Mouse (Mus musculus): ENCODE measurements around the gene Hsf4. TPM values are rescaled to one million over a fixed set of nuclear protein-coding genes. Genes with fewer than 3 reads are reported as not detected.

Hsf4 gene
- polyA plus RNA-seq, 1 experiment from 2014 or later, result 0.10 TPM

- Histone ChIP-seq H3K9me3 (replicated peaks) (peaks cover 7% of the 10 kb centered on the region), H3K4me3 (peak within 1 kb of the TSS; percentile 62), H3K36me3 (no peaks in the 10 kb centered on the region), H3K27me3 (ENCODE audit: low read depth, poor library complexity, severe bottlenecking) (peaks cover 100% of the 10 kb centered on the region), H3K27ac (replicated peaks) (peak within 1 kb of the TSS; percentile 28; the same call in 1 of the 2 replicates), H3K4me1 (peaks cover 37% of the 10 kb centered on the region)
- 2% methylated on average over 54 of the region's 54 CpGs for WGBS
- DNase-seq (ENCODE audit: low spot score), result peak; percentile 72
Measured at GRCm38 (mm10) chr8:105264024-105264982, 5.3 kb upstream of the Hsf4 start, which contains the start of the genes Tradd and Fbxl8. TSS of gene Tradd (minus strand) at chr8:105264609. TSS of gene Fbxl8 (plus strand) at chr8:105264648.

GRCm38 (mm10) chr8:105265128-105265527 is 4.5 kb upstream of the Hsf4 start:
- Histone ChIP-seq H3K27me3 (ENCODE audit: low read depth, poor library complexity, severe bottlenecking) (peaks cover 100% of the 10 kb centered on the region), H3K4me3 (peak overlapping the region; percentile 62), H3K36me3 (no peaks in the 10 kb centered on the region), H3K4me1 (peaks cover 38% of the 10 kb centered on the region), H3K9me3 (replicated peaks) (peaks cover 7% of the 10 kb centered on the region), H3K27ac (replicated peaks) (no peak overlapping the region)
- DNase-seq (ENCODE audit: low spot score), result no peak
- WGBS, result 20% methylated on average over 10 of the region's 10 CpGs

- no peak for DNase-seq (ENCODE audit: low spot score)
- Histone ChIP-seq H3K36me3 (no peaks in the 10 kb centered on the region), H3K9me3 (replicated peaks) (peaks cover 7% of the 10 kb centered on the region), H3K27me3 (ENCODE audit: low read depth, poor library complexity, severe bottlenecking) (peaks cover 100% of the 10 kb centered on the region), H3K4me1 (peaks cover 48% of the 10 kb centered on the region), H3K27ac (replicated peaks) (no peak overlapping the region), H3K4me3 (peak overlapping the region; percentile 20; the same call in 1 of the 2 replicates)
- 9% methylated on average over 13 of the region's 13 CpGs for WGBS
Measured at GRCm38 (mm10) chr8:105266775-105267174, 2.8 kb upstream of the Hsf4 start.

DNA sequence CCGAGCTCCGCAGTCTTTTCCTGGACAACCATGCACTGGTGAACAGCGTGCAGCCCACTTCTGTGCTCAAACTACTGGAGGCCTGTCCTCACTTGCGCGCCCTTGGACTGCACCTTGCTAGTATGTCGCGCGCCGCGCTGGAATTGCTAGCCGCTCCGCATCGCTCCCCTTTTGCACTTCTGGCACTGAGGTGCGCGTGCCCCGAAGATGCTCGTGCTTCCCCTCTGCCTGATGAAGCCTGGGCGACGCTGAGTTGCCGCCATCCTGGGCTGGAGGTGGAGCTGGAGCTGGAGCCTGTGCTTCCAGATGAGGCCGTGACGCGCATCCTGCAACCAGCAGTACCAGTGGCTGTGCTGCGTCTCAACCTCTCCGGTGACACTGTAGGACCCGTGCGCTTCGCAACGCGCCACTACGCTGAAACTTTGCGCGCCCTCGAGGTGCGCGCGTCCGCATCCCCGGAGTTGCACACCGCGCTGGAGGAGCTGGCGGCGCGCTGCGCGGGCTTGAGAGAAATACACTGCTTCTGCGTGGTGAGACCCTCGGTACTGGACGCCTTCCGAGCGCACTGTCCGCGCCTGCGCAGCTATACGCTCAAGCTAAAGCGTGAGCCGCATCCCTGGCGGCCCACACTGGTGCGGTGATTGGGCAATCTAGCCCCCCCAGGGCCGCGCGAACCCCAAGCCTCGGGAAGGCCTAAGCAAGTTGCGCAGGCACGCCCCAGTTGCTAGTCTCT is 1.1 kb upstream of the Hsf4 start:
- DNase-seq (ENCODE audit: low spot score), result peak; percentile 75
- Histone ChIP-seq H3K4me3 (peak overlapping the region; percentile 55), H3K9me3 (replicated peaks) (peaks cover 7% of the 10 kb centered on the region), H3K27ac (replicated peaks) (no peak overlapping the region), H3K4me1 (peaks cover 50% of the 10 kb centered on the region), H3K36me3 (no peaks in the 10 kb centered on the region), H3K27me3 (ENCODE audit: low read depth, poor library complexity, severe bottlenecking) (peaks cover 100% of the 10 kb centered on the region)
- under 1% methylated on average over 65 of the region's 65 CpGs for WGBS

- Histone ChIP-seq H3K27me3 (ENCODE audit: low read depth, poor library complexity, severe bottlenecking) (peaks cover 100% of the 10 kb centered on the region), H3K4me3 (peak overlapping the region; percentile 55), H3K9me3 (replicated peaks) (peaks cover 7% of the 10 kb centered on the region), H3K4me1 (peaks cover 46% of the 10 kb centered on the region), H3K36me3 (no peaks in the 10 kb centered on the region), H3K27ac (replicated peaks) (no peak overlapping the region)
- no peak for DNase-seq (ENCODE audit: low spot score)
- 2% methylated on average over 10 of the region's 10 CpGs for WGBS
Measured at GRCm38 (mm10) chr8:105269075-105269458, 534 bp upstream of the Hsf4 start.

DNA sequence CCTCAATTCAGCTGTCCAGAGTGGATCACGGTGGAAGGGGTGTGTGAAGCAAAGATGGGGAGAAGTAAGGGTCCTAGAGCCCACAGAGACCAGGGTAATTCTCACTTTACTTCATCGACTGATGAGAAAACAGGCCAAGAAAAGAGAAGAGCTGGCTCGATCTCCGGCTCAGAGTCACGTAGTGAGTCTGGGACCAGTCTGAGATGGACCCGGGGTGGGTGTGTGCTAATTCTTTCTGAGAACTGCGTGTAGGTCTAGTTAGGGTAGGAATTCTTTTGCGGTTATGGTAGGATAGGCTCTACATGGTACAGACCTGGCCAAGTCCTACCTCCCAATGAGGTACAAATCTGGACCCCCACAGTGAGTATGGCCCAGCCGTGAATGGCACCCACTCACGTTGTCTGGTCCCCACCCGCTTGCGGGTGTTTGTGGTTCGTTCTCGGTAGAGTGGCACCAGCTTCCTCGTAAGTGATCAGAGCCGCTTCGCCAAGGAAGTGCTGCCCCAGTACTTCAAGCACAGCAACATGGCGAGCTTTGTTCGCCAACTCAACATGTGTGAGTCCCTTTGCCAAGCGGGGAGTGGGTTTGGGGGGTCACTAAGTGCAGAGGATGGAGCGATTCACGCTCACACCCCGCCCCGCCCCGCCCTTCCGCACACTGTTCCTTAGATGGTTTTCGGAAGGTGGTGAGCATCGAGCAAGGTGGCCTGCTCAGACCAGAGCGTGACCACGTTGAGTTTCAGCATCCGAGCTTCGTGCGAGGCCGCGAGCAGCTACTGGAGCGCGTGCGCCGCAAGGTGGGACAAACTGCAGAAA is 707 bp downstream of the Hsf4 start:
- 2% methylated on average over 39 of the region's 39 CpGs for WGBS
- no peaks in the 10 kb centered on the region for H3K36me3 ChIP-seq
- peak overlapping the region; percentile 55 for H3K4me3 ChIP-seq
- DNase-seq (ENCODE audit: low spot score), result no peak
- peaks cover 100% of the 10 kb centered on the region for H3K27me3 ChIP-seq (ENCODE audit: low read depth, poor library complexity, severe bottlenecking)
- H3K9me3 ChIP-seq (replicated peaks), result peaks cover 7% of the 10 kb centered on the region
- H3K4me1 ChIP-seq, result peaks cover 36% of the 10 kb centered on the region
- H3K27ac ChIP-seq (replicated peaks), result no peak overlapping the region

GRCm38 (mm10) chr8:105270916-105271186 is 1.2 kb downstream of the Hsf4 start:
- 2% methylated on average over 11 of the region's 11 CpGs for WGBS

DNA sequence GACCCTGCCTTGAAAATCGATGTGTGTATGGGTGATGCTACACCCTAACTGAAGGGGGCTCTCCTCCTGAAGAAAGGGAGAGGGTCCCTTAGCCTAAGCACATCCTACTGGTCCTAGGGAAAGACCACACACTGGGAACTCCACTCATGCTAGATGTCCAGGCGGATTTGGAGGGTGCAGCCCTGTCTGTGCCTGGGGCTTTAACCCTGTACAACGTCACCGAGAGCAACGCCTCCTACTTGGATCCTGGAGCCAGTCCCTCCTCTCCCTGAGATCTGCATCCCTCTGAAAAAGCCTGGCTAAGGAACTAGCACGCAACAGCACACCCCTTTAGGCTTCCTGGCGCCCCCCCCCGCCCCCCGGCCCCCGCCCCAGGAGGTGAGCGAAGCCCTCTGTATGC is 5.8 kb downstream of the Hsf4 start:
- WGBS, result 6% methylated on average over 11 of the region's 11 CpGs
- no peak for DNase-seq (ENCODE audit: low spot score)
- Histone ChIP-seq H3K4me3 (peak overlapping the region; percentile 57), H3K36me3 (peaks cover 8% of the 10 kb centered on the region; the same call in 1 of the 2 replicates), H3K9me3 (replicated peaks) (no peaks in the 10 kb centered on the region), H3K27ac (replicated peaks) (no peak overlapping the region), H3K4me1 (peaks cover 36% of the 10 kb centered on the region), H3K27me3 (ENCODE audit: low read depth, poor library complexity, severe bottlenecking) (peaks cover 100% of the 10 kb centered on the region)

More at GRCm38 (mm10) chr8:105270916-105271186, 1.2 kb downstream of the Hsf4 start:
- Histone ChIP-seq H3K27ac (replicated peaks) (no peak overlapping the region), H3K27me3 (ENCODE audit: low read depth, poor library complexity, severe bottlenecking) (peaks cover 100% of the 10 kb centered on the region), H3K4me3 (peak overlapping the region; percentile 33; the same call in 1 of the 2 replicates), H3K9me3 (replicated peaks) (peaks cover 7% of the 10 kb centered on the region), H3K4me1 (peaks cover 41% of the 10 kb centered on the region), H3K36me3 (no peaks in the 10 kb centered on the region)
- DNase-seq (ENCODE audit: low spot score), result no peak

GRCm38 (mm10) chr8:105275840-105276239 is 6.2 kb downstream of the Hsf4 start, which contains the start of gene Nol3:
TSS of gene Nol3 (plus strand) at chr8:105276140.
- WGBS, result 7% methylated on average over 10 of the region's 10 CpGs
- peaks cover 9% of the 10 kb centered on the region; the same call in 1 of the 2 replicates for H3K36me3 ChIP-seq
- H3K27me3 ChIP-seq (ENCODE audit: low read depth, poor library complexity, severe bottlenecking), result peaks cover 100% of the 10 kb centered on the region
- peak within 1 kb of the TSS; percentile 57 for H3K4me3 ChIP-seq
- H3K9me3 ChIP-seq (replicated peaks), result no peaks in the 10 kb centered on the region
- DNase-seq (ENCODE audit: low spot score), result no peak
- H3K27ac ChIP-seq (replicated peaks), result peak within 1 kb of the TSS; percentile 67
- peaks cover 31% of the 10 kb centered on the region for H3K4me1 ChIP-seq

GRCm38 (mm10) chr8:105276292-105277120 is 6.9 kb downstream of the Hsf4 start:
- WGBS, result 3% methylated on average over 30 of the region's 30 CpGs
- Histone ChIP-seq H3K27ac (replicated peaks) (peak overlapping the region; percentile 67), H3K4me1 (peaks cover 30% of the 10 kb centered on the region), H3K9me3 (replicated peaks) (no peaks in the 10 kb centered on the region), H3K27me3 (ENCODE audit: low read depth, poor library complexity, severe bottlenecking) (peaks cover 100% of the 10 kb centered on the region), H3K36me3 (peaks cover 14% of the 10 kb centered on the region), H3K4me3 (peak overlapping the region; percentile 57)
- DNase-seq (ENCODE audit: low spot score), result peak; percentile 73

- Histone ChIP-seq H3K36me3 (peaks cover 37% of the 10 kb centered on the region), H3K4me1 (peaks cover 30% of the 10 kb centered on the region), H3K9me3 (replicated peaks) (no peaks in the 10 kb centered on the region), H3K4me3 (peak overlapping the region; percentile 34), H3K27me3 (ENCODE audit: low read depth, poor library complexity, severe bottlenecking) (peaks cover 100% of the 10 kb centered on the region), H3K27ac (replicated peaks) (no peak overlapping the region)
- 2% methylated on average over 28 of the region's 28 CpGs for WGBS
- DNase-seq (ENCODE audit: low spot score), result no peak
Measured at GRCm38 (mm10) chr8:105278911-105279334, 9.3 kb downstream of the Hsf4 start.
